Mouse (Mus musculus) spleen, postnatal 36 days (tissue): ENCODE measurements at regions not wholly inside any gene's neighbourhood (a gene's known extent, or its start where the extent isn't known, plus 50 kb on each side); places are given as distances from the start of the nearest gene placed in this dataset.
A peak's percentile ranks its signal among the peaks of the same experiment; 100 is the strongest.

Experiments
- DNase-seq, 2 experiments: peaks; one replicate each; pipeline ENCODE4 v3.0.0; 2022; ENCODE audit warnings: low spot score in 2 of 2, mixed read lengths in 1 of 2

GRCm38 (mm10) chr7:68686396-68687139, 62.5 kb downstream of the Arrdc4 start:
- no peak for DNase-seq

GRCm38 (mm10) chr7:68682929-68683643, 66.0 kb downstream of the Arrdc4 start:
- DNase-seq = no peak

GRCm38 (mm10) chr7:68682318-68682728, 66.7 kb downstream of the Arrdc4 start:
- no peak for DNase-seq

- DNase-seq = no peak
These were observed 69.3 kb downstream of the Arrdc4 start for GRCm38 (mm10) chr7:68679770-68680169.

GRCm38 (mm10) chr7:68667790-68668732, 81.0 kb downstream of the Arrdc4 start:
- no peak for DNase-seq

GRCm38 (mm10) chr7:68667215-68667614, 81.8 kb downstream of the Arrdc4 start:
- no peak for DNase-seq

GRCm38 (mm10) chr7:68656354-68656753, 92.7 kb downstream of the Arrdc4 start:
- DNase-seq = no peak

GRCm38 (mm10) chr7:68653534-68653933, 95.5 kb downstream of the Arrdc4 start:
- no peak for DNase-seq

GRCm38 (mm10) chr7:68651418-68651817, 97.6 kb downstream of the Arrdc4 start:
- no peak for DNase-seq

GRCm38 (mm10) chr7:68637556-68638215, 111.4 kb downstream of the Arrdc4 start:
- DNase-seq = no peak

- DNase-seq = no peak
These were observed 128.0 kb downstream of the Arrdc4 start for GRCm38 (mm10) chr7:68621080-68621479.

GRCm38 (mm10) chr7:68610499-68610898, 138.5 kb downstream of the Arrdc4 start:
- no peak for DNase-seq

- no peak for DNase-seq
These were observed 141.9 kb downstream of the Arrdc4 start for GRCm38 (mm10) chr7:68607170-68607569.

GRCm38 (mm10) chr7:68606278-68606677, 142.8 kb downstream of the Arrdc4 start:
- DNase-seq = no peak

GRCm38 (mm10) chr7:68603711-68604110, 145.3 kb downstream of the Arrdc4 start:
- DNase-seq = no peak

- DNase-seq = no peak
These were observed 147.0 kb downstream of the Arrdc4 start for GRCm38 (mm10) chr7:68602003-68602402.

- no peak for DNase-seq
These were observed 155.0 kb downstream of the Arrdc4 start for GRCm38 (mm10) chr7:68594017-68594386.

- DNase-seq = no peak
These were observed 155.6 kb downstream of the Arrdc4 start for GRCm38 (mm10) chr7:68593344-68594016.

- DNase-seq = no peak
These were observed 166.3 kb downstream of the Arrdc4 start for GRCm38 (mm10) chr7:68582540-68583325.

GRCm38 (mm10) chr7:68580650-68581049, 168.4 kb downstream of the Arrdc4 start:
- peak in 1 of 2 experiments; percentile 9 for DNase-seq
